Mouse (Mus musculus): Measurements from ENCODE around the gene Slc13a5.

Gene Slc13a5

GRCm38 (mm10) chr11:72205256-72205655 lies 61.8 kb downstream of the Slc13a5 start:
- DNase-seq (ENCODE audit: low spot score) = no peak

GRCm38 (mm10) chr11:72203440-72203839 lies 63.6 kb downstream of the Slc13a5 start:
- no peak for DNase-seq (ENCODE audit: low spot score)

- DNase-seq (ENCODE audit: low spot score) = no peak
Observed at GRCm38 (mm10) chr11:72196506-72196905, 70.5 kb downstream of the Slc13a5 start.

- no peak for DNase-seq (ENCODE audit: low spot score)
Observed at GRCm38 (mm10) chr11:72194259-72194658, 72.8 kb downstream of the Slc13a5 start.

All from MN1 (cell line).